Mouse (Mus musculus): Measurements from ENCODE around the gene Cyp20a1.
A peak's percentile ranks its signal among the peaks of the same experiment; 100 is the strongest.

Gene Cyp20a1

DNA sequence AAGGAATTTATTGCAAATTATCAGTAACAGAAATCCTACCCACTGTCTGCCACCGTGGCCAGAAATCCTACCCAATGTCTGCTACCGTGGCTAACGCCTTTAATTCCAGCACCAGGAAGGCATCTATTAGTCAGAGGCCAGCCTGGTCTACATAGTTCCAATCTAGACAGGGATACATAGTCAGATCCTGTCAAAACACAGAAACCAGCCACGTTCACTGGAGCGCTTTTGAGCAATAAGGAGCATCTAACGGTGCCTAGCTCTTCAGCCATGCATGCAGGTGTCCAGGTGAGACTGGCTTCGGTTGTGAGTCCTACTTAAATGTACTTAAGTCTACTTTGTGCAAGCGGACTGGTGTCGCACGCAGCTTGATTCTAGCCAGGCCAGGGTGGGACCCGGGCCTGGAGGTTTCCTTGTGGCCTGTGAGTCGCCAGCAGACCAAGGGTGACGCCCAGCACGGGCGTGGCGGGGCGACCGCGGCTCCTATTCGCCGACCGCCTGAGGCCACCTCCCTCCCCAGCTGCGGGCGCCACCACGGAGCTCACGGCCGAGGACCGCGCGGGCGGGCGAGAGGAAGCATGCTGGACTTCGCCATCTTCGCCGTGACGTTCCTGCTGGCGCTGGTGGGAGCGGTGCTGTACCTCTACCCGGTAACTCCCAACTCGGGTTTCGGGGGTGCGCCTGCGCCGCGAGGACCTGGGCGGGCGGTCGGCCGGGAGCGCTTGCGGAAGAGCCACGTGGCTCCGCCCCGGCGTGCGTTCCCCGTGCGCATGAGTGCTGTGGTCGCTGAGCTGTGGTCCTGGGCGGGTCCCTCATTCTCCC lies at the start of gene Cyp20a1:
Cyp20a1 (plus strand) TSS at position 516 of the 822 bp plus-strand sequence.
- peak; percentile 92 for DNase-seq

DNA sequence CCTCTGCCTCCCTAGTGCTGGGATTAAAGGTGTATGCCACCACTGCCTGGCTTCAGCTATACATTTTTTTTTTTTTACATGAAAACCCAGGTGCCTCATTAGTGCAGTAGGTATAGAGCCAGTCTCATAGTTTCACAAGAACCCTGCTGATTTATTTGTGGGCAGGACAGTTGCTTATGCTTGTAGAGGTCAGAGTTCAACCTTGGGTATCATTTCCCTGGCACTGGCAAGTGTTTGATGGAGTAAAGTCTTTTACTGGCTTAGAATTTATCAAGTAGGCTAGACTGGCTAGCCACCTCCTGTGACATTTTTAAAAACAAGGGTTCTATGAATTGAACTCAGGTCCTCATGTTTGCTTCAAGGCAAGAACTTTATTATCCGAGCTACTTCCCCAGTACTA lies 49.2 kb upstream of the Cyp20a1 start:
- DNase-seq = no peak

DNA sequence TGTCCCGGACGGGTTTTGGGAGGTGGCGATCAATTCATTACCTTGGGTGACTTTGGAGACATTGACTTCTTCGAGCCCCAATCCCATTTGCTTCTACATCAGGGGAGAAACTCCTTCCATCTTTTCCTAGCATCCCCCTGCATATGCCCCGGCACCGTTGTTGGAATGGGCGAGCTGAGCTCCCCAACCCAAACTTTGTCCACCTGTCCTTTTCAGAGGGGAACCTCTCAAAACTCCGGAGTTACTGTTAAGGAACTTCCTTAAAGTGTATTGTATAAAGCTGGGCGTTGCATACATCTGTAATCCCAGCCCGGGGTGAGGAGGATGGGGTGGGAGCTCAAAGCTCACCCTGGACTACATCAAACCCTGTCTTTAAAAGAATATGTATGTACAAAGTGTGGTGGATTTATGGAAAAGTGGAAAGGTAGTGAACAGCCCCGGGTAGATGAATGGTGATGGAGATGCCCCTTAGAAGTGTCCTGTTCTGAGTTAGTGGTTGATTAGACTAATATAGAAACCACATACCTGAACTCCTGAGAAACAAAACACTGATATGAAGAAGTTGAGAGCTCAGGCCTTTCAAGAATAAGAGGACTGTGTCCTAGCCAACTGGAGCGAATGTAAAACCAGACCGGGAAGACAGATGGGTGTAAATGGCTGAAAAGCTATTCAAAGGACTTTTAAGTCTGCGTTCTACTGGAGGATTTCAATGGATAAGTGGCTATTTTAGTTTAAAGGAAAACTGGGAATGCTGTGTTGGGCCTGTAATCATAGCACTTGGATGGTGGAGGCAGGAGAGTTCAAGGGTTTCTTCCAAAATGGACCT lies 720 bp downstream of the Cyp20a1 start:
- DNase-seq = no peak

DNA sequence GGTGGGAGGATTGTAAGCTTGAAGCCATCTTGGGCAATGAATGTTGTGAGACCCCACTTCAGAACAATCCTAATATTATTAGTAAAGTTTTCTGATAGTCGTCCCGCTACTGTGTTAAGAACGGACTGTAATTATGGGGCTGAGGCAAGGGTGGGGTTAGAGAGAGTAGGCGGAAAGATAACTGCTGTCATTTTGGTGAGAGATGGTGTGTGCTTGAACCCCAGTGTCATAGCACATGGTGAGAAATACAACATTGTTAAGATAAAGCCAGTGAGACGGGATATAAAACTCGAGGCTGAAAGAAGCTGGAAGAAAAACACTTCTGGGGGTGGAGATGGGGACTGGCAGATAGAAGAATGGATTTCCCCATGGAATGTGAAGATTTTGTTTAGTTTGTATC lies 1.5 kb downstream of the Cyp20a1 start:
- no peak for DNase-seq

DNA sequence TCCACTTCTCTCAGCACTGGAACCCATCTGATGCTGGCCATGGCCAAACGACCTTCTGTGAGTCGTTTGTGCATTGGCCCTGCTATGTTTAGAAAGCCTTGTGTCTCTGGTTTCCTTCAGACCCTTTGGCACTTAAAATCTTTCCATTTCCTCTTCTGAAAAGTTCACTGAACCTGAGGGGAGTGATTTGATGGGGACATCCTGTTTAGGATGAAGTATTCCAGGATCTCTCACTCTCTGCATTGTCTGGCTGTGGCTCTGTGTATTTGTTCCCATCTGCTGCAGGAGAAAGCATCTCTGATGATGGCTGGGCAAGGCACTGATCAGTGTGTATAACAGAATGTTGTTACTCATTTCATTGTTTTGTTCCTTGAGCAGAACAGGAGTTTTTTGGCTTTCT lies 2.6 kb downstream of the Cyp20a1 start:
- no peak for DNase-seq

DNA sequence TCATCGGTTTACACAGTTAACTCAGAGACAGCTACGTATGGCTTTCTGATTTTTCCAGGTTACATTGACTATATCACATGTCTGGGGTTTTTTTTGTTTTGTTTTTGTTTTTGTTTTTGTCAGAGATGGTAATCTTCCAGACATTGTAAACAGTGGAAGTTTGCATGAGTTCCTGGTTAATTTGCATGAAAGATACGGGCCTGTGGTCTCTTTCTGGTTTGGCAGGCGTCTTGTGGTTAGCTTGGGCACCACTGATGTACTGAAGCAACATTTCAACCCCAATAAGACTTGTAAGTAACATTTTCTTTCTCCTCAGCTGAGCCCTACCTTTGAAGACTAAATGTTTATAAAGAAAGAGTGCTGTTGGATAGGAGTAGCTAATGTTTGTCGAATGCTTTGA lies 9.7 kb downstream of the Cyp20a1 start:
- no peak for DNase-seq

DNA sequence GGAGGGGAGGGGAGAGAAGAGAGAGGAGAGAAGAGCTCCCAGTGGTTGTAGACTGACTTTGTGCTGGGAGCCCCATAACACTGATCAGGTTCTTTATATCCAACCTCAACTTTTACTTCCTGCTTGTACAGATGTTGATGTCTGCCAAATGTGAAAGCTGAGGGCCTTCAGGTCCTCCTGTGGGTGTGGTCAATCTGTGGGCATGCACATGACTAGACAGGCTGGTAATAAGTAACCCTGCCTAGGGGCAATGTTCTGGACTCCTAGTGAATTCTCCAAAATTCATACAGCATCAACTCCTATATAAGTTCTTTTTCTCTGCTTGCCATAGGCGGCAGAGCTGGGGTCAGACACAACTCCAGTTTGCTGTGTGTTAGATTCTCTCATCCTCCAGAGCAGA lies 18.5 kb downstream of the Cyp20a1 start:
- DNase-seq = no peak

DNA sequence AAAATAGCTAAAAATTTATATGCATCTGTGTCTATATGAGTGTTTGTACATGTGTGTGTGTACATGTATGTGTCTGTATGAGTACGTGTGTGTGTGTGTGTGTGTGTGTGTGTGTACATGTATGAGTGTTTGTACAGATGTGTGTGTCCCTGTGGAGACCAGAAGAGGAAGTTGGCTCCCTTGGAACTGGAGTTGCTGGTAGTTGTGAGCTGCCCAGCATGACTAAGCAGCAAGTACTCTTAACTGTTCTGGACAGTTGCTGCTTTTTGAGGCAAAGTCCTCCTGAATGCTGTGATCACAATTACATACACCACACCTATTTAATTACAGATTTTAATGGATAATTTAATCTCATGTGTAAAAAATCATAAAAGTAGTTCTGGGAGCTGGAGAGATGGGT lies 33.4 kb downstream of the Cyp20a1 start:
- DNase-seq = no peak

DNA sequence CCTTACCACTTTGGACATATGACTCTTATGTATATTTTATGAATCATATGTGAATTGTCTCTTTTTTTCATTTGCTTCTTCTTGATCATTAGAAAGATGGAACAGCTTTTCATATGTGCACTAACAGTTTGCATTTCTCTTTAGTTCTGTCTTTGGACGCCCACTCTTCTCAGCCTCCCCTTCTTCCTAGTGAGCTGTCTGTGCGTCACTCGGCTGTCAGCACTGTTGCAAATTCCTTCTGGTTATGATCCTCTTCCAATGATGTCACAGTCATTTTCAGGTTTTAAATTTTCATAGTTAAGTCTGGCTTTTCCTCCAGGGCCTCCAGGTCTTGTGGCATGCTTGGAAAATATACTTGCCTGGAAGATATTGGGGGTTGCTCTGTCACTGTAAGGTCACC lies 38.8 kb downstream of the Cyp20a1 start:
- DNase-seq = no peak

DNA sequence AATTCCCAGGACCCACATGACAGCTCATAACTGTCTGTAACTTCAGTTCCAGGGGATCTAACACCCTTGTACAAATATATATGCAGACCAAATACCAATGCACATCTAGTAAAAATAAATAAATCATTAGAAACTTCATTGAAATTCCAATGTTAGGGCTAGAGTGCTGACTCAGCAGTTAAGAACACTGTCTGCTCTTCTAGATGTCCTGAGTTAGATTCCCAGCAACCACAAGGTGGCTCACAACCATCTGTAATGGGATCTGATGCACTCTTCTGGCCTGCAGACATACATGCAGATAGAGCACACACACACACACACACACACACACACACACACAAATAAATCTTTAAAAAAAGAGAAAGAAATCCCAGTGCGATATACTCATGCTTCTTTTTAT lies 61.7 kb downstream of the Cyp20a1 start:
- DNase-seq = peak; percentile 61

DNA sequence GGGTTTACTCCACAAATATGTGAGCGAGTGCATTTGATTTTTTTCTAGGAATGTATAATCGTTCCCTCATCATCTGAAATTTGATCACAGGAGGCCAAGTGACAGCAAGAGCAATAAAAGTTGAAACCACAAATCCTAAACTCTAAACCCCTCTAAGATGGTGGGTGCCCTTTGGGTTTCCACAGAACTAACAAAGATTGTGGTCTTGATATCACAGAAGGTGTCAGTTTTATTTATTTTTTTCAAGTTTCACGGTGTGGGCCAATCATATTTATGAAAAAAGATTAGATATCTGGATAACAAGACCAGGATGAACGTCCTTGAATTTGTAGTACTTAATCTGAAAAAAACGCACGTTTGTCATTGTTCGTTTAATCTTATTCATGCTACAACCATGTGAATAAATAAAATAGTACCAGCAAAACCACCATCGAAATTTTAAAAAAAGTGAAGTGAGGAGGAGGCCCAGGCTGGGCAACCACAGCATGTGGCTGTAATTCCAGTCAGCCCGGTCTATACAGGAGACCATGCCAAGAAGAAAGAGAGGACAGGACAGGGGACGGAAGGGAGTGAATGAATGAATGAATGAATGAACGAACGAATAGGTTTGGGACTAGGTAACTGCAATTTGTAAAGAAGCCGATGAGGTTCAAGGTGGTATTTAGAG lies 65.5 kb downstream of the Cyp20a1 start:
- DNase-seq = no peak

DNA sequence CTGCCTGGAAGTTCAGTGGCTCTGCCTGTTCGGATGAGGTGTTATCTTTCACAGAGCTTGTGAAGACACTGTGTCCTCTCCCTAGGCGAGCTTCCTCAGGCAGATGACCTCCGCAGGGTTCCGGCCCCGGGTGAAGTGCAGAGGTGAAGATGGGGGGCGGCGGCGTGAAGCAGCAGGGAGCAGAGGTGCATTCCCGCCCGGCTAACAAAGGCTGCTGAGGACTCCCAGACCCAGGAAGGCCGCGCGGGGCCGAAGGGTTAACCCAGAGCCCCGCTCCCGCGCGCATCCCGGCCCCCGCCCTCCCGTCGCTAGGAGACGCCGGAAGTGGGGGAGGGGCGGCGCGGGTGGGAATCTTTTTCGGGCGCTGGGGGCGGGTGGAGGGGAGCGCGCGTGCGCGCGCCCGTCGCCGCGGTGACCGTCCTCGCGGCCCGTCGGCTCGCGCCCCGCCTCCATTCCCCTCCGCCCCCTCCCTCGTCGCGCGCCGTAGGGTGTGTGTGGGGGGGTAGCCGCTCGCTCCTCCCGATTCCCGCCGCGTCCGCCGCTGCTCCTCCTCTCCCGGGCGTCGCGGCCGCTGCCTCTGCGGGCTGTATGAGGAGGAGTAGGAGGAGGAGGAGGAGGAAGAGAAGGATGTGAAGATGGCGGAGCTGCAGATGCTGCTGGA lies 66.2 kb downstream of the Cyp20a1 start, which contains the start of gene Abi2:
Abi2 (plus strand) TSS at position 452 of the 661 bp plus-strand sequence.
- DNase-seq = peak; percentile 91

DNA sequence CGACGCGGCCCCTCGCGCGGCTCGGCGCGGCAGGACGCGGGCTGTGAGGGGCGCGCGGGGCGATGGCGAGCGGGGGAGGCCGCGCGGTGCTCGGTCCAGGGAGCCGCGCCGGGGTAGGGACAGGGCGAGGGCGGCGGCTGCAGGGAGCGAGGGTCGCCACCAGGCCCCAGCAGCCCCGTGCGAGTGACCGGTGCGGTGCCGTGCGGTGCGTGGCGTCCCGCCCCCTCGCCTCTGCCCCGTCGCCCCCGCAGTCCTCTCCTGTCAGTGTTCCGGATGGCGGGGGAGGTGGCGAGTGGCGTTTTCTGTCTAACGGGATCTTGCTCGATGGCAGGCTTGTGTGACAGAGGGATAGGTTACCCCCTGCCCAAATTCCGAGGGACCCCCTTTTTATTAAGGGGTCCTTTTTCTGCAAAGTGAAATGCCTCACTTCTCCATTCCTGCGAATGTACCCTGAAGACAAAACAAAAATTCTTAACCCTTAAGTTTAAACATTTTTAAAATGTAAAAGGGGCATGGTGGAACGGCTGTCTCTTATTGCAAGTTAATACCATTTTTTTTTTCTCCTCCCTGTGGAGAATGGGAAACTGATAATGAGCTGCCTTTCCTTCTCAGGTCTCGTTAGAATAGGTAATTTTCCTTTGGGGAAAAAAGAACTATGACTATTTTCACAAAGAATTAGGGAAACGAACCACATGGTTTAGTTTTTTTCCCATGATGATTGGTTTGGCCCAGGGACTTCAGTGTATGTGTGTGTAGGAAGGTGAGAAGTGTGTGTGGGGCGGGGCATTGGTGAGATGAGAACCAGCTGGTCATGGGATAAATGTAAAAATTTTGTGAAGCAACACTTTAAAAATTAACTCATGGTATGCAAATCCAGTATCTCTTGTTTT lies 67.0 kb downstream of the Cyp20a1 start:
- peak; percentile 25 for DNase-seq

DNA sequence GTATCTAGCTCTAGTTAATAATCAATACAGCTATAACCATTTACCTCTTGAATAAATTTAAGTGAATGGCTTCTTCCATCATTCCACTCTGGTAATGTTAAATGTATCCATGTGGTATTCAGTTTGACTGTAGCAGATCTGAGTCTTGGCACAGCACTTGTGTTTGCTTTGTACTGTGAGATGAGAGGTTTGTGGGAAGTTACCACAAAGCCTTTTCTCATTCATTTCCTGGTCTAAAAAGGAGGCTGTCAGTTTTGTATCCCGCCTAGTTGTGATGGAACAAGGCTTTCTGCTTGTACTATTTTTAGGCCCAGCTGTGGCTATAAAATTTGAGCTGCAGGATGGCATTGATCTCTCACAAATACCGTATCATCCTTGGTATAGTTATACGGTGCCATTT lies 73.6 kb downstream of the Cyp20a1 start:
- DNase-seq = peak; percentile 11

DNA sequence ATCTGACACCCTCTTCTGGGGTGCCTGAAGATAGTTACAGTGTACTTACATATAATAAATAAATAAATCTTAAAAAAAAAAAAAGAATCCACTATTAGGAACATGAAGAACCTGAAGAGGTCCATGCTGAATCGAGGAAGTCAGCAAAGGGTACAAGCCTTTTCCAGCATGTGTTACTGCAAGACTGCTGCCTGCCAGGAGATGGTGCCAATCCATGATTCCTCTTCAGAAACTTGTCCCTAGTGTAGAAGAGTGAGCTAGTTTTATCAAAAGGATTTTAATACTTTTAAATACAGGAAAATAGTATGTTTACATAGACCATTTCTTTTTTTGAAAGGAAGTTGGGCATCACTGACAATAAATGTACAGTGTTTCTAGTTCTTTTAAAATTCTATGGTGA lies 80.8 kb downstream of the Cyp20a1 start:
- DNase-seq = no peak

DNA sequence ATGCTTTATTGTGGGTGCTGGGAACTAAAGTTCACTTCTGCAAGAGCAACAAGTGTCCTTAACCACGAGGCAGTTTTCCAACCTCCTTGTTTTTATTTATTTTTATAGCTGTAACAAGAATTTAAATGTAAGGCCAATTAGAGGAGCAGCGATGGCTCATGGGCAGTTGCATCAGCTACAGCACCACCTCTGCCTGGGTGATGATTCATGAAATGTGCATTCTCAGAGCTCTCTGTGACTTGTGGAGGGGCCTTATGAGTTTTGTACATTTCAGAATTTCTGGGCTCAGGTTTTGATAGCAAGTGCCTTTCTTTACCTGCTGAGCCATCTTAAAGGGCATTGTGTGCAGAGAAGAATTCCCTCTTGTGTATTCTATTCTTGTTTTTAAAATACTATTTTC lies 85.2 kb downstream of the Cyp20a1 start:
- DNase-seq = no peak

DNA sequence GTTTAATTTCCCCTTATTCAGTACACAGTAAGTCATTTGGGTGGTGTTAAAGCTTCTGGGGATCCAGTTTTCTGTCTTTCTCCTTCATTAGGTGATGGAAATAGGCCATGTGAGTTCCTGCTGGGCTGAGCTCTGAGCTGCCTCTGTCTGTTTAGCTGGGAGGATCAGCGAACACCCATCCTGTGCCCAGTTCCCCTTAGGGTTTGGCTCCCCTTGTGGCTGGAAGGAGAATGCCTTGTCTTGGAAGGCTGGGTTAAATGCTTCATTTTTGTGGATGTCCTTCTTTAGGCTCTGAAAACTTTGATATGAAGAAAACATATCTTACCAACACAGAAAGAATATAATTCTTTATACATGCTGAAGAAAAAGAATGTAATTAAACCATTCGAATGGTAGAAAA lies 85.8 kb downstream of the Cyp20a1 start:
- DNase-seq = peak; percentile 51

DNA sequence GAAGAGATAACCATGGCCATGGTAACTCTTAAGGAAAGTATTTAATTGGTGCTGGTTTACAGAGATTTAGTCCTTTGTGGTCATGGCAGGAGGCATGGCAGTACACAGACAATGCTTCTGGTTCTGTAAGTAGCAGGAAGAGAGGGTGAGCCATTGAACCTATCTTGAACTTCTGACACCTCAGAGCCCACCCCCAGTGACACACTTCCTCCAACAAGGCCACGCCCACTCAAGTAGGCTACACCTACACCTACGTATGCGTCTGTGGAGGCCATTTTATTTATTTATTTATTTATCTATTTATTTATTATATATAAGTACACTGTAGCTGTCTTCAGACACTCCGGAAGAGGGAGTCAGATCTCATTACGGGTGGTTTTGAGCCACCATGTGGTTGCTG lies 88.4 kb downstream of the Cyp20a1 start:
- DNase-seq = no peak

DNA sequence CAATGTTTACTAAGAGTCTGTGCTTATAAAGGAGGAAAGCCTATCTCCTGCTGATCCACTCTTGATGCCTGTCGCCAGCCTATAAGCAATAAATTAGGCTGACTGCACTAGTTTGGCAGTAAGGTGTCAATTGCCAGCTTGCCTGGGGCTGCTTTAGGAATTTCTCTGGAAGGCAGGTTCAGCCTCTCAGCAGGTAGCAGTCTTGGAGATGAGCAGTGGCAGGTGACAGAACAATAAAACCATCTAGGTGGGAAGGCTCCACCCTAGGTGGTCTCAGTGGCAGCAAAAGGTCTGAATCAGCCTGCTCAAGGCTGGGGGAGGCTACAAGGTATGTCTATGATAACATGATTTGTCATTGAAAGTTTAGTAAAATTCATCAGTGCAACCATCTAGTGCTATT lies 89.4 kb downstream of the Cyp20a1 start:
- no peak for DNase-seq

All from lung, postnatal 36 days (tissue).